Mouse (Mus musculus): ENCODE measurements around the gene Nmrk2. TPM values are rescaled to one million over a fixed set of nuclear protein-coding genes. Genes with fewer than 3 reads are reported as not detected.

Gene Nmrk2
- polyA plus RNA-seq, 1 experiment from 2014 or later, result not detected

DNA sequence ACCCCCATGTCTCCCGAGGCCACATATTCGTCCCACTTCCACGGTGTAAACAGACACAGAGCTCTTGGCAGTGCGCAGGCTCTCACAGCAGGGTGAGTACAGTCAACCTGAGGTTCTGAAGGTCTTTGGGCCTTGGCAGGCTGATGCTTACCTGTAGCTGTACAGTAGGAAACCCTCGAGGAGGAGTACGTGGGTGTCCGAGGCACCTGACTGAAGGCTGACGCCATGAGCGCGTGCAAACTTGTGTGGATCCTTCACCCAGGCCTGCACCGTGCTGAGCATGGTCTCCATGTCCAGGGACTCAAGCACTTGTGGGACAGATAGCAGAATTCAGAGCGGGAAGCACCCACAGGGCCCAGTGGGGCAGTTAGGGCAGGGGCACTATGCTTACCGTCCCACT, 1.7 kb downstream of the Nmrk2 start:
- H3K4me1 ChIP-seq (ENCODE audit: control insufficient read depth, insufficient read depth, low read length), result no peaks in the 10 kb centered on the region
- no peak overlapping the region for H3K4me2 ChIP-seq (ENCODE audit: low read length)
- no peak for ATAC-seq
- 83% methylated on average over 13 of the region's 13 CpGs for WGBS
- H3K9ac ChIP-seq (ENCODE audit: low read depth, low read length), result no peak overlapping the region
- H3K4me3 ChIP-seq (ENCODE audit: low read depth, low read length), result no peak overlapping the region
- H3K9me3 ChIP-seq (replicated peaks; ENCODE audit: control insufficient read depth, low read length, poor library complexity, severe bottlenecking), result no peaks in the 10 kb centered on the region
- no peak overlapping the region for H3K27ac ChIP-seq (ENCODE audit: low read length)
- peaks cover 16% of the 10 kb centered on the region for H3K27me3 ChIP-seq (ENCODE audit: control insufficient read depth, insufficient read depth, low read depth, low read length)
- peaks cover 5% of the 10 kb centered on the region; the same call in 1 of the 2 replicates for H3K36me3 ChIP-seq (ENCODE audit: control insufficient read depth, insufficient read depth, low read length)

DNA sequence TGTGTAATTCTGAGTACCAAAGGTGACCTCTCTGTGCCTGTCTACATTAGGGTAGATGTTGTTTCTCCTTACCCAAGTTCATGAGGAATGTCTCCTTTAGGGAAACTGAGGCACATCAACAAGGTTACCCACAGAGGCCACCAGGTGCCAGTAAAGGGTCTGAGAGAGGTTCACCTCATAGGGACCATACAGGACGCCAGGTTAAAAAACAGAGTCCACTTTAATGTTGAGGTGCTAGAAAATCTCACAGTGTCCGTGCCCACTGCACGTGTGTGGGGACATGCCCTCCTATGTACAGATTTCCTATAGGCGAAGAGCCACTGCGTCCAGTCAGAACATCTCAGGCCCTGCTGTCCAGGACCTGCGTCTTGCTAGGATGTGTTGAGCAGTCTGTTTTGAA, 2.9 kb downstream of the Nmrk2 start:
- Histone ChIP-seq H3K4me2 (ENCODE audit: low read length) (no peak overlapping the region), H3K4me3 (ENCODE audit: low read depth, low read length) (no peak overlapping the region), H3K4me1 (ENCODE audit: control insufficient read depth, insufficient read depth, low read length) (peaks cover 4% of the 10 kb centered on the region), H3K27ac (ENCODE audit: low read length) (no peak overlapping the region), H3K9me3 (replicated peaks; ENCODE audit: control insufficient read depth, low read length, poor library complexity, severe bottlenecking) (no peaks in the 10 kb centered on the region), H3K9ac (ENCODE audit: low read depth, low read length) (no peak overlapping the region), H3K27me3 (ENCODE audit: control insufficient read depth, insufficient read depth, low read depth, low read length) (peaks cover 22% of the 10 kb centered on the region), H3K36me3 (ENCODE audit: control insufficient read depth, insufficient read depth, low read length) (no peaks in the 10 kb centered on the region)
- 78% methylated on average over 6 of the region's 6 CpGs for WGBS
- no peak for ATAC-seq

DNA sequence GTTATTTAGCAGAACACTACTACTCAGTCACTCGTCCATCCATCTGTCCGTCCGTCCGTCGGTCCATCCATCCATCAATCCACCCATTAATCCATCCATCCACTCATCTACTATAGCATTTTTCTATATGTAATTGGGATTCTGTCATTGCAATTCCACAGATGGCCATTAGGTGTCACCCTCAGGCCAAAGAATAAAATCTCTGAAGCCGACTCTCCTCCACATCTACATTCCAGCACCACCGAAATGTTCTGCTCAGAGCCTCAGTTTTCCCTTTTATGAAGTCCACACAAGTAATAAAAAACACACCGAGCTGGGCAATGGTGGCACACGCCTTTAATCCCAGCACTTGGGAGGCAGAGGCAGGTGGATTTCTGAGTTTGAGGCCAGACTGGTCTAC, 3.6 kb downstream of the Nmrk2 start:
- H3K9ac ChIP-seq (ENCODE audit: low read depth, low read length), result no peak overlapping the region
- H3K4me3 ChIP-seq (ENCODE audit: low read depth, low read length), result no peak overlapping the region
- no peaks in the 10 kb centered on the region for H3K36me3 ChIP-seq (ENCODE audit: control insufficient read depth, insufficient read depth, low read length)
- H3K4me2 ChIP-seq (ENCODE audit: low read length), result no peak overlapping the region
- peaks cover 22% of the 10 kb centered on the region for H3K27me3 ChIP-seq (ENCODE audit: control insufficient read depth, insufficient read depth, low read depth, low read length)
- H3K27ac ChIP-seq (ENCODE audit: low read length), result no peak overlapping the region
- no peaks in the 10 kb centered on the region for H3K9me3 ChIP-seq (replicated peaks; ENCODE audit: control insufficient read depth, low read length, poor library complexity, severe bottlenecking)
- peaks cover 10% of the 10 kb centered on the region for H3K4me1 ChIP-seq (ENCODE audit: control insufficient read depth, insufficient read depth, low read length)
- no peak for ATAC-seq
- WGBS, result 2% methylated on average over 9 of the region's 9 CpGs

DNA sequence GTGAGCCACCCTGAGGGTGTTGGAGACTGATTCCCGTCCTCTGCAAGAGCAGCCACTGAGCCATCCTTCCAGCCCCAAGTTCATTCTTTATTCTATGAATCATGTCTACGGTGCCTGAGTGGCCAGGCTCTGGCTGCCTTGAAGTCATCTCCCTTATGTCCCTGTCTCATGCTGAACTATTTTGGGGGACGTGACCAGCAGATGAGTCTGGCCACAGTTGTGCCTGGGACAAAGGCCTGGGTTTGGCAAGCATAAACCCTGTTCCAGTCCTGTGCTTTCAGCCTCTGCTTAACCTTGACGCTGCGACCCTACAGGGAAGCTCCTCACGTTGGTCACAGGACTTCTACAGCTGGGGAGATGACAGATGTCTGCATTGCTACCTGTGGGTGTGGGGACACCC, 4.5 kb downstream of the Nmrk2 start:
- Histone ChIP-seq H3K27ac (ENCODE audit: low read length) (no peak overlapping the region), H3K4me1 (ENCODE audit: control insufficient read depth, insufficient read depth, low read length) (peaks cover 13% of the 10 kb centered on the region), H3K4me3 (ENCODE audit: low read depth, low read length) (no peak overlapping the region), H3K27me3 (ENCODE audit: control insufficient read depth, insufficient read depth, low read depth, low read length) (peaks cover 22% of the 10 kb centered on the region), H3K4me2 (ENCODE audit: low read length) (no peak overlapping the region), H3K36me3 (ENCODE audit: control insufficient read depth, insufficient read depth, low read length) (no peaks in the 10 kb centered on the region), H3K9ac (ENCODE audit: low read depth, low read length) (no peak overlapping the region), H3K9me3 (replicated peaks; ENCODE audit: control insufficient read depth, low read length, poor library complexity, severe bottlenecking) (no peaks in the 10 kb centered on the region)
- 57% methylated on average over 6 of the region's 6 CpGs for WGBS
- ATAC-seq, result no peak

DNA sequence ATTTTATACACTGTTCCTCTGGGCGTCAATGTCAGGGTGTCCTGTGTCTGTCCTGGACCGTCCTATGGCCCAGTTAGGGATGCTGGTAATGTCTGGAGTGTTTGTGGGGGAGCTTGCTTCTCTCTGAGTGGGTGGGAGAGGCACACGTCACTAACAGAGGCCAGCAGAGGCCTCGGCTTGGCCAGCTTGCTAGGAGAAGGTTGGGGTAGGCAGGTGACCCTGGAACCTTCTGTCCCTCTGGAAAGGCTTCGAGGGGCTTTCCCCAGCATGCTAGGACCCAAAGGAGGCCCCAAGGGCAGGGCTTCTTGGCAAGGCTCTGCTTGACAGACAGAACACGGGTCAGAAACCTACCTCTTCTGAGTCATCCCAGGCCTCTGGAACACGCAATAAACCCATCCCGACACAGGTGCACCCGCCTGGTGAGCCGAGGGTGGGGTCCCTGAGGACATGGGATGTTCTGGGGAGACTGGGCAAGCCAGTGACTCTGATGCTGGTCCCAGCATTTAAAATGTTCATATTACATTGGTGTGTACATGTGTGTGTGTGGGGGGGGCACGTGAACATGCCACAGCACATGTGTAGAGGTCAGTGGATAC, 5.3 kb downstream of the Nmrk2 start:
- Histone ChIP-seq H3K4me2 (ENCODE audit: low read length) (no peak overlapping the region), H3K4me3 (ENCODE audit: low read depth, low read length) (no peak overlapping the region), H3K27me3 (ENCODE audit: control insufficient read depth, insufficient read depth, low read depth, low read length) (peaks cover 22% of the 10 kb centered on the region), H3K4me1 (ENCODE audit: control insufficient read depth, insufficient read depth, low read length) (peaks cover 19% of the 10 kb centered on the region), H3K9ac (ENCODE audit: low read depth, low read length) (no peak overlapping the region), H3K27ac (ENCODE audit: low read length) (no peak overlapping the region), H3K9me3 (replicated peaks; ENCODE audit: control insufficient read depth, low read length, poor library complexity, severe bottlenecking) (no peaks in the 10 kb centered on the region), H3K36me3 (ENCODE audit: control insufficient read depth, insufficient read depth, low read length) (no peaks in the 10 kb centered on the region)
- ATAC-seq, result no peak
- 69% methylated on average over 11 of the region's 11 CpGs for WGBS

DNA sequence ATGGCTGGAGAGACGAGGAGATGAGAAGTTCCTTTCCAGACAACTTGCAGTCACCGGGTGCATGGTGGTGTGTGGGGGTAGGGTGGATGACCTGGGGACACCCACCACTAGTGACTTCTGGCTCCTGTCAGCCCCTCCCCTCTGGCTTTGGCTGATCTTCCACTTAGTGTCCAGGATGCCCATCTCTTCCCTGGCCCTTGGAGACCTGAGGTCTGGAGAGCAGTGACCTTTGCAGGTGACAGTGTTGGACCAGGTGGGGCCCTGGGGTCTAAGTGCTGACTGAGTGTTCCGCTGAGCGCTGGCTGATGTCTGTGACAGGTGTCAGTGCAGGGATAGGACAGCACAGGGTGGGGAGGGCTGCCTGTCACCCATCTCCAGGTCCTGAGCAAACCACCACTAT, 6.6 kb downstream of the Nmrk2 start:
- WGBS, result 69% methylated on average over 4 of the region's 4 CpGs
- H3K27me3 ChIP-seq (ENCODE audit: control insufficient read depth, insufficient read depth, low read depth, low read length), result peaks cover 22% of the 10 kb centered on the region
- H3K27ac ChIP-seq (ENCODE audit: low read length), result no peak overlapping the region
- H3K9me3 ChIP-seq (replicated peaks; ENCODE audit: control insufficient read depth, low read length, poor library complexity, severe bottlenecking), result no peaks in the 10 kb centered on the region
- peaks cover 6% of the 10 kb centered on the region for H3K36me3 ChIP-seq (ENCODE audit: control insufficient read depth, insufficient read depth, low read length)
- H3K4me2 ChIP-seq (ENCODE audit: low read length), result no peak overlapping the region
- H3K4me3 ChIP-seq (ENCODE audit: low read depth, low read length), result no peak overlapping the region
- H3K9ac ChIP-seq (ENCODE audit: low read depth, low read length), result no peak overlapping the region
- H3K4me1 ChIP-seq (ENCODE audit: control insufficient read depth, insufficient read depth, low read length), result peaks cover 21% of the 10 kb centered on the region
- no peak for ATAC-seq

DNA sequence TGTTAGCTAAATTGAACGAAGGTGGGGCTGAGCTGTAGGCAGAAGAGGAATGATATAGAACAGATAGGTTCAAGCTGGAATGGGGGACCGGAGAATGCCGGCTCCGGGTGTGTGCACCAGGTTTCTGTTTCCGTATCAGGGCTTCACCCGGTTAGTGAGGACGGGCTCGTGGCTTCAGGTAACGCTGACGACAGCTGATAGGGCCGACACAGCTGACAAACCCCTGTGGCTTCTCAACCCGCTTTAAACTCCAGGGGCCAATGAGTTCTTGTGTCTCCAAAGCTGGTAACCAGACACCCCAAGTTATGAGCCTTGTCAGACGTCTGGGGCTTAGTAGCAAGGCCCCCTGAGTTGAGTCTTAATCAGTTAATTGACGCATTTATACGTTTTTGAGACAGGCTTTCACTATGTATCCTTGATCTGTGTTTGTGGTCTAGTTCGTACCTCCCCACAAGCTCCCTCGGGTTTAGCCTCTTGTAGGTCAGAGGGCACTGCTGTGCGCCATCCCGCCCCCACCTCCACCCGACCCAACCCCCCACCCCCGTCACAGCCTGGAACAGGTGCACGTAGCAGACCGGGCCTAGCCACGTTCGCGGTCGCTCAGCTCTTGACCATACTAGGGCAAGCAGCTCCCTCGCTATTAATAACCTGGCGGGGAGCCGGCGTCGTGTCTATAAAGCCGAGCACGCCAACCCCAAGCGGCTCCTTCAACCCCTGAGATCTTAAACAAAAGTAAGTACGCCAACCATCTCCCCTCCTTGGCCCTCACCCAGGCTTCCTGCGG, 7.7 kb downstream of the Nmrk2 start:
- Histone ChIP-seq H3K36me3 (ENCODE audit: control insufficient read depth, insufficient read depth, low read length) (peaks cover 12% of the 10 kb centered on the region), H3K9ac (ENCODE audit: low read depth, low read length) (peak overlapping the region; percentile 21; the same call in 1 of the 2 replicates), H3K4me2 (ENCODE audit: low read length) (no peak overlapping the region), H3K27ac (ENCODE audit: low read length) (no peak overlapping the region), H3K27me3 (ENCODE audit: control insufficient read depth, insufficient read depth, low read depth, low read length) (peaks cover 22% of the 10 kb centered on the region), H3K4me1 (ENCODE audit: control insufficient read depth, insufficient read depth, low read length) (peaks cover 21% of the 10 kb centered on the region), H3K4me3 (ENCODE audit: low read depth, low read length) (no peak overlapping the region), H3K9me3 (replicated peaks; ENCODE audit: control insufficient read depth, low read length, poor library complexity, severe bottlenecking) (no peaks in the 10 kb centered on the region)
- ATAC-seq, result no peak
- 13% methylated on average over 36 of the region's 37 CpGs for WGBS

DNA sequence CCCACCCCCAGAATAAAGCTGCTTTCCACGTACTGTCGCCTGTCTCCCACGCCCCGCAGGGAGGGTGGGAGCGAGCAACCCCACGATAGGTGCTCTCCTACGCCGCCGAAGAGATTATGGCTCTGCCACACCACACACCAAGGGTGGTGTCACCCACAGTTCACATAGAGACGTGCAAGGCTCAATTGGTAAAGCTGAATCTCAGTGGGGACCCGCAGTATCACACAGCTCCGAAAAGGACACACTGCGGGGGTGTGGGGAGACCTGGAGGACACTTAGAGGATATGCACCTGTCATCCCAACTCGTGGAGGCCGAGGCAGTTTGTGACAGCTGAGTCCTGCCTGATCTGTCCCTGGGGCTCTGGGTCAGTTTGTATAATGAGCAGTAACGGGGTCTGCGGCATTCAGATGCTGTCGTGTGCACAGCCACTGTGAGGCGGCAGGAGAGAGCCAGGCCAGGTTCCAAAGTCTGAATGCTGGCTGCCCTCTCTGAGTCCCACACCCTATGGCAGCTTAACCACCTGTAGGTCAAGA, 8.8 kb downstream of the Nmrk2 start:
- peak; percentile 47 for ATAC-seq
- H3K4me2 ChIP-seq (ENCODE audit: low read length), result peak overlapping the region; percentile 98
- peak overlapping the region; percentile 59 for H3K4me3 ChIP-seq (ENCODE audit: low read depth, low read length)
- WGBS, result 2% methylated on average over 19 of the region's 19 CpGs
- H3K27me3 ChIP-seq (ENCODE audit: control insufficient read depth, insufficient read depth, low read depth, low read length), result peaks cover 22% of the 10 kb centered on the region
- H3K9me3 ChIP-seq (replicated peaks; ENCODE audit: control insufficient read depth, low read length, poor library complexity, severe bottlenecking), result no peaks in the 10 kb centered on the region
- peak overlapping the region; percentile 96 for H3K27ac ChIP-seq (ENCODE audit: low read length)
- peak overlapping the region; percentile 84 for H3K9ac ChIP-seq (ENCODE audit: low read depth, low read length)
- peaks cover 16% of the 10 kb centered on the region for H3K36me3 ChIP-seq (ENCODE audit: control insufficient read depth, insufficient read depth, low read length)
- H3K4me1 ChIP-seq (ENCODE audit: control insufficient read depth, insufficient read depth, low read length), result peaks cover 21% of the 10 kb centered on the region
